Mouse (Mus musculus) adipose tissue, adult 10 weeks (tissue): Measurements from ENCODE around the gene Tm7sf2. TPM values are rescaled to one million over a fixed set of nuclear protein-coding genes. Genes with fewer than 3 reads are reported as not detected.

Experiments used
- polyA plus RNA-seq: library from polyadenylated mRNA; stranded (reverse); fragments of 350-450 nt; fragmentation: Illumina TruSeq; extraction: RNeasy Lipid Tissue Mini Kit (QIAGEN cat#74804); gene quantifications from one replicate; pipeline ENCODE4 v1.2.3, GENCODE M21; 2014; ENCODE audit warnings: low read depth, low replicate concordance

Tm7sf2 gene
- polyA plus RNA-seq = 73.5 TPM

GRCm38 (mm10) chr19:6067724-6068415 lies at the start of gene Tm7sf2:
Tm7sf2 (minus strand) TSS chr19:6068373.

GRCm38 (mm10) chr19:6105586-6105985 lies 37.4 kb upstream of the Tm7sf2 start, which contains the start of gene Naaladl1:
Naaladl1 (plus strand) TSS chr19:6105782.

DNA sequence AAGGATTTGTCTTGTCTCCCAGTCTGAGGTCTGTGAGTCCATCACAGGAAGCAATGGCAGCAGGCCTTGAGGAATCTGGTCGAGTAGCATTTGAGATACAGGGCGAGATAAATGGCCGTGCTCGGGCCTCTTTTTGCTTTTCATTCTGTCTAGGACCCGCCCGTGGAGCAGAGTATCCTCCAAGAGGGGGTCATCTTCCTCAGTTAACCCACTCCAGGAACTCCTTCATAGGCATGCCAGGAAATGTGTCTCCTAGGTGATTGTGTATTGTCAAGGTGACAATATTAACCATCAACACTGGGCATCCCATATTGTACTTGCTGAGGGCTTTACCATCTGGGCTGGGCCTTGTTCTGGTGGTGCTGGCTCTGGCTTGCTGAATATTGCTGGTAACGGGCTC lies 25.9 kb upstream of the Tm7sf2 start, which contains the start of gene AC131692.1:
Gene AC131692.1 (plus strand): TSS at position 301 of the 400 bp plus-strand sequence.

DNA sequence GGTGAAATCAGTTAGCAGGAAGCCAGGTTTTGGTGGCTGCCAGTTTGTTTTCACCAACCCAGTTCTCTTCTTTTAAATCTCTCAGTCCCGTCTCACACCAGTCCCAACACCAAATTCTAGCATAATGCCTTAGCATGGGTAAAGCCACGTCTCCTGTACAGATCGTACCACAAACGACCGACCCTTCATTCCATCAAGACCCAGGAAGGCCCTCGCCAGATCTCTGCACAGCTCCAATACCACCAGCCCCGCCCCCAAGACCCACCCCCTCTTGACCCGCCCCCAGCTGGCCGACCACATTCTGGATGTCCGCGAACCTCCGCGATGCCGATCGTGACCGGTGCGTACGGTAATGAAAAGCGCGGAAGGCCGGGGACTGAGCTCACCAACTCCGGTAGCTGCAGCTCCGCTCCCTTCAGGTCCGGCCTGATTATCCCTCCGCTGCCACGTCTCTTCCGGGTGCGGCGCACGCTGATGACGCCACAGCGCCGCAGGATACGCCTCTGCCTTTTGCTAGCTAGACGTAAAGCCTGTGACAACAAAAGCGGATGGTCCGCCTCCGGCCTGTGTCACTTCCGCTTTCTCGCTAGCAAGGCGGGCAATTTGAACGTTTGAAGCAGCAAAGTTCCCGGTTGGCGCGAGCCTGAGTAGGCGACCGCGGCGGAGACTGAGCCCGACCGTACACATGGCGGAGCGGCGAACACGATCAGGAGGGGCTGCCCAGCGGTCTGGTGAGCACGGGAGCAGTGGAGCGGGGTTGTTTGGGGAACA lies 16.5 kb upstream of the Tm7sf2 start, which contains the start of the genes Zfpl1 and Cdca5:
Gene Zfpl1 (minus strand): TSS at position 479 of the 771 bp plus-strand sequence.
Gene Cdca5 (plus strand): TSS at position 506 of the 771 bp plus-strand sequence.

GRCm38 (mm10) chr19:6082156-6082555 lies 14.0 kb upstream of the Tm7sf2 start, which contains the start of gene Gm28374:
Gm28374 (minus strand) TSS chr19:6082256.

GRCm38 (mm10) chr19:6079983-6080480 lies 11.9 kb upstream of the Tm7sf2 start, which contains the start of gene Tmem262:
Tmem262 (plus strand) TSS chr19:6080033.

DNA sequence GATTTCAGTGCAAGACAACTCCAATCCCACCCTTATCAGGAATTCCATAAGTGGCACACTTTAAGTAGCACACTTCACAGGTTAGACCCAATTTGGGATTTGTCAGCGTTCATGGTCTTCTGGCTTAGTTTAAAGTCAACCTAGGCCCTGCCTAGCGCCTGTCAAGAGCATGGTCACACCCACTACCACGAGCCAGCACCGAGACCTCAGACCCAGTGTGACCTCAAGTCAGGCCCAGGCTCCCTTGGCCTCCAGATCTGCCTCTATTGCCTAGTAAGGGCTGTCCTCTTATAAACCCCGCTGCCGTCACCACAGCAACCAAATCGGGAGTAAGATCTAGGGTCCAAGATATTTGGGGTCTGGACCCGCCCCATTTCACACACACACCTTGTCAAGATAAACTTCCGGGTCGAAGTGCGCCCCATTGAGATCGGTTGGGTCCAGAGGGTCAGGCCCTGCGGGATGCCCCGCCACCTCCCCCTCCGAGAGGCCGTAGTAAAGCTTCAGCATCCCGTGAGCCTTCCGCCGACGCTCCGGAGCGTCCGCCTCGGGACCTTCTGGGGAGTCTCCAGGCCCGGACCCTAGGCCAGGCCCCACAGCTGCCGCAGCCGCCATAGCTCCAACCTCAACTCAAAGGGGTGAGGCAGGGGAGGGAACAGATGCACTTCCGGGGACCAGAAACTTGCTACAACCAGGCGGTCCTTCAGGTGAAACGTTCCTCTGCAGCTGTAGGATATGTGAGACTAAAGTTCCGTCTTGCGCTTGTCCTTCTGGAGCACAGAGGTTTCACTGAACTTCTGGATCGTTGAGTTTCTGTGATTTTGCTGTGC lies 8.6 kb upstream of the Tm7sf2 start, which contains the start of gene Vps51:
Gene Vps51 (minus strand): TSS at position 668 of the 830 bp plus-strand sequence.

DNA sequence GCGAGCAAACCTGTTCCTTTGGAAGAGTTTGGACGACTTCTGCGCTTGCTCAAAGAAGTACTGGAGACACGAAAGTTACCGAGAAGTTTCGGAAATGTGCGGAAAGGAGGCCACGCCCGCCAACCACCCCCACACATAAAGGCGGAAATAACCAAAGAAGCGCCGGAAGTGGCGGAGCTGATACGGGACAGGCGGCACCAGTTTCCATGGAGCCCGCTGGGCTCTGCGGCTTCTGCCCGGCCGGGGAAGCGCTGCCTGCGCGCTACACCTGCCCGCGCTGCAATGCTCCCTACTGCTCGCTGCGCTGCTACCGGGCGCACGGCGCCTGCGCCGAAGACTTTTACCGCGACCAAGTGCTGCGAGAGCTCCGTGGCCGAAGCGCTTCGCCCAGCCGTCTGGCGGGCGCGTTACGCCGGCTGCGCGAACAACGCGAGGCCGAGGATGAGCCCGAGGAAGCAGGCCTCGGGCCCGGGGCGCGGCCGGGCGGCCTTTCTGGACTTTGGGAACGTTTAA lies 7.1 kb downstream of the Tm7sf2 start, which contains the start of gene Znhit2:
Gene Znhit2 (plus strand): TSS at position 172 of the 513 bp plus-strand sequence.

GRCm38 (mm10) chr19:6057313-6058096 lies 10.7 kb downstream of the Tm7sf2 start, which contains the start of the genes Mrpl49 and Fau:
Mrpl49 (minus strand) TSS chr19:6057785.
Fau (plus strand) TSS chr19:6057844.

DNA sequence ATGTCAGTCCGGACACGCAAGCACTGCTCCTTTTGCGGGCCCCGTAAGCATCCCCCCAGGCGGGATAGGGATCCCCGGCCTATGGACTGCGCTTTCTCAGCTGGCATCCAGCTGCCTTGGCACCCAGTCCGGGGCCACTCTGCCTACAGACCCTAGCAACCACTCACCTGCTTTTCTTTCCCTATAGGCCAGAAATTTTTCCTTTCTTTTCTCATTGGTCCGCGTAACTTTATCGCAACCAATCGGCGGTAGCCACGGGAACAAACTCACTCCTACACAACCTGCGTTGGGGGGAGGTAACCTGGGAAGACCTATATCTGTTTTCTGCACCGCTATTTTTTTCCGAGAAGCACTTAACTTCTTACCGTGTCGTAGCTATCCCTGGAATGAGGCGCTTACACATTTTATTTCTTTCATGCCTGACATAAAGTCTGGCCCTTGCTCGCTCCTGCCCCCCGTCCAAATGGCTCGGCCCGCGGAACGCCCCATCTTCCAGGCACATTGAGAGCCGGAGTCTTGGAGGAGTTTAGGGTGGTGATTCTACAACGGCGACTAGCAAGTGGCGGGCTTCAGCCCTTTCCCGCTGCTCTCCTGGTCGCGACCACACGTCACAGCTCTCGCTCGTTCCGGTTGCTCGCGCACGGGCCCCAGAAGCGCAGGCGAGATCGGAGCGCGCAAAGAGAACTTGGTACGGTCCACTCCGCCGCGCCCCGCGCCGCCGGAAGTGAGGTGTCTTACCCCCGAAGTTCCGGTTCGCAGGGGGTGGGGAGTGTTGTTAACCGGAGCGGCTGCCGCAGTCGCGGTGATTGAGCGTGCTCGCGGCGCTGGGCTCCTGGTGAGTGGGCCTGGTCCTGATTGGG lies 21.6 kb downstream of the Tm7sf2 start, which contains the start of gene Syvn1:
Gene Syvn1 (plus strand): TSS at position 283 of the 860 bp plus-strand sequence.

DNA sequence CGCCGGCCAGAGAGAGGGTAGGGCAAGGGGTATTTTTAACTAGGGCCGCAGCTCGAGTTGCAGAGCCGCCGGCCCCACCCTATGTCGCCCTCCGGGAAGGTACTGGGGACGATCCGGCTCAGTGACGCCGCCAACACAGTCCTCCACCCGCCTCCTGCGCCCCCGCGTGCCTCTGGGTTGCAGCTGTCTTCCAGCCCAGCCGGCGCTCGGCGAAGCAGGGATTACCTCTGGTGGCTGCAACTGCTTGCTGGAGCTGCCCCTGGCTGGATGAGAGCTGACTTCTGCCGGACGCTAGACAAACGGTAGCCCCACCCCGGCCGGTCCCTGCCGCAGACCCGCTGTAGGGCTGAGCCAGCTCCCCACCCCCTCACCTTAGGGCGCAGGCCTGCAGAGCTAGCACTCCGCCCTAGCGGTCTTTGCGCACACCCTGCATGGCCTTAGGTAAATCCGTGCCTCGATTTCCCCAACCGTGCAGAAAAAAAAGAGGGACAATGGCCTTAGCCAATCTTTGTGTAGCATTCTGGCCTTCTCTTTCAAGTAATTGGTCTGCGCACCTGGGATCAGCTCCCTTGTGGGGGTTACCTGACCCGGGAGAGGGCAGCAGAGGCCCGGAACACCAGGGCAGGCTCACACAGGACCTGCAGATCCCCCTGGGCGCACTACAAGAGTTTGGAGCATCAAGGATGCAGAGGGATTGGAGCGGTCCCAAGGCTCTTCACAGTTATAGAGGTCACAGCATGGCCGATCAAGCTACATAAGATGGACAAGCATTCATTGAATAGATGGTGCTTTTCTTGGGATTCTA lies 52.5 kb downstream of the Tm7sf2 start, which contains the start of gene Capn1:
Gene Capn1 (minus strand): TSS at position 387 of the 805 bp plus-strand sequence.

Other genes starting within 250 kb of the Tm7sf2 start
- gene Frmd8, start 193.1 kb downstream of the Tm7sf2 start, polyA plus RNA-seq = 8.9 TPM
- 18.2 TPM for gene Slc25a45, start 190.6 kb downstream of the Tm7sf2 start, polyA plus RNA-seq
- gene Tigd3, start 174.2 kb downstream of the Tm7sf2 start, polyA plus RNA-seq = 0.92 TPM
- gene Dpf2, start 155.4 kb downstream of the Tm7sf2 start, polyA plus RNA-seq = 49.7 TPM
- gene Cdc42ep2, start 143.6 kb downstream of the Tm7sf2 start, polyA plus RNA-seq = 6.9 TPM
- gene Pola2, start 104.2 kb downstream of the Tm7sf2 start, polyA plus RNA-seq = 16.5 TPM
- gene Slc22a20, start 82.2 kb downstream of the Tm7sf2 start, polyA plus RNA-seq = not detected
- 67.4 TPM for gene Capn1, start 52.5 kb downstream of the Tm7sf2 start, polyA plus RNA-seq
- gene Syvn1, start 21.8 kb downstream of the Tm7sf2 start, polyA plus RNA-seq = 75.1 TPM
- 40.4 TPM for gene Mrpl49, start 10.6 kb downstream of the Tm7sf2 start, polyA plus RNA-seq
- 1,555 TPM for gene Fau, start 10.5 kb downstream of the Tm7sf2 start, polyA plus RNA-seq
- 32.8 TPM for gene Znhit2, start 7.2 kb downstream of the Tm7sf2 start, polyA plus RNA-seq
- 36.4 TPM for gene Vps51, start 8.9 kb upstream of the Tm7sf2 start, polyA plus RNA-seq
- gene Tmem262, start 11.7 kb upstream of the Tm7sf2 start, polyA plus RNA-seq = 0.74 TPM
- not detected for gene Gm28374, start 13.9 kb upstream of the Tm7sf2 start, polyA plus RNA-seq
- 51.5 TPM for gene Zfpl1, start 16.6 kb upstream of the Tm7sf2 start, polyA plus RNA-seq
- 0.98 TPM for gene Cdca5, start 16.6 kb upstream of the Tm7sf2 start, polyA plus RNA-seq
- gene AC131692.1, start 26.0 kb upstream of the Tm7sf2 start, polyA plus RNA-seq = 2.4 TPM
- gene Naaladl1, start 37.4 kb upstream of the Tm7sf2 start, polyA plus RNA-seq = not detected
- 10.6 TPM for gene Sac3d1, start 50.3 kb upstream of the Tm7sf2 start, polyA plus RNA-seq
- 20.6 TPM for gene Snx15, start 59.9 kb upstream of the Tm7sf2 start, polyA plus RNA-seq
- gene Batf2, start 72.6 kb upstream of the Tm7sf2 start, polyA plus RNA-seq = 1.4 TPM
- 52.1 TPM for gene Arl2, start 73.2 kb upstream of the Tm7sf2 start, polyA plus RNA-seq
- 0.65 TPM for gene Majin, start 116.0 kb upstream of the Tm7sf2 start, polyA plus RNA-seq
- gene Gpha2, start 158.0 kb upstream of the Tm7sf2 start, polyA plus RNA-seq = 0.84 TPM
- gene Ppp2r5b, start 167.5 kb upstream of the Tm7sf2 start, polyA plus RNA-seq = 33.8 TPM
- 14.8 TPM for gene Atg2a, start 173.3 kb upstream of the Tm7sf2 start, polyA plus RNA-seq
- gene Ehd1, start 208.4 kb upstream of the Tm7sf2 start, polyA plus RNA-seq = 53.9 TPM
- 15.2 TPM for gene Cdc42bpg, start 238.1 kb upstream of the Tm7sf2 start, polyA plus RNA-seq